Mouse (Mus musculus) CH12.LX (cell line): ENCODE measurements around the gene Gm49388.

ENCODE experiments used
- CTCF ChIP-seq, 2 experiments: IDR thresholded peaks in 1 of 2; conservative IDR thresholded peaks in 1 of 2; 2 replicates each; pipeline ENCODE4 v1.5.1; 2011 to 2012; ENCODE audit warnings: low read depth in 2 of 2, low read length in 2 of 2, improper control_type of control experiment in 1 of 2, inconsistent platforms in 1 of 2, mild to moderate bottlenecking in 1 of 2, moderate library complexity in 1 of 2
- EP300 ChIP-seq: IDR thresholded peaks from 2 replicates; pipeline ENCODE4 v1.6.1; 2011; ENCODE audit warnings: low read length, improper control_type of control experiment
- HCFC1 ChIP-seq: IDR thresholded peaks from 2 replicates; pipeline ENCODE4 v1.6.1; 2012; ENCODE audit warnings: low read depth, mild to moderate bottlenecking, inconsistent platforms, low read length, improper control_type of control experiment
- MAFK ChIP-seq: IDR thresholded peaks from 2 replicates; pipeline ENCODE4 v1.6.1; 2011; ENCODE audit warnings: low read length, improper control_type of control experiment; ENCODE audit not compliant: insufficient replicate concordance
- MAX ChIP-seq: IDR thresholded peaks from 2 replicates; pipeline ENCODE4 v1.6.1; 2011; ENCODE audit warnings: low read length, improper control_type of control experiment
- MAZ ChIP-seq: IDR thresholded peaks from 2 replicates; pipeline ENCODE4 v1.6.1; 2012; ENCODE audit warnings: low read depth, mild to moderate bottlenecking, inconsistent platforms, low read length, improper control_type of control experiment, moderate library complexity
- MXI1 ChIP-seq: IDR thresholded peaks from 2 replicates; pipeline ENCODE4 v1.6.1; 2011; ENCODE audit warnings: mild to moderate bottlenecking, low read depth, low read length, improper control_type of control experiment
- POLR2A ChIP-seq: IDR thresholded peaks from 2 replicates; pipeline ENCODE4 v1.6.1; 2011; ENCODE audit warnings: low read depth, mild to moderate bottlenecking, improper control_type of control experiment, low read length
- RCOR1 ChIP-seq: conservative IDR thresholded peaks from 2 replicates; pipeline ENCODE4 v1.6.1; 2012; ENCODE audit warnings: low read depth, mild to moderate bottlenecking, inconsistent platforms, low read length, improper control_type of control experiment
- SMC3 ChIP-seq: IDR thresholded peaks from 2 replicates; pipeline ENCODE4 v1.6.1; 2011; ENCODE audit warnings: low read depth, low read length, improper control_type of control experiment
- TBP ChIP-seq: conservative IDR thresholded peaks from 2 replicates; pipeline ENCODE4 v1.6.1; 2011; ENCODE audit warnings: low read depth, low read length, improper control_type of control experiment
- TCF12 ChIP-seq: IDR thresholded peaks from 2 replicates; pipeline ENCODE4 v1.6.1; 2014; ENCODE audit warnings: low read depth, mild to moderate bottlenecking, inconsistent platforms, low read length, improper control_type of control experiment
- USF1 ChIP-seq: IDR thresholded peaks from 2 replicates; pipeline ENCODE4 v1.6.1; 2014; ENCODE audit warnings: low read depth, mild to moderate bottlenecking, inconsistent platforms, low read length, improper control_type of control experiment
- ZNF384 ChIP-seq: IDR thresholded peaks from 2 replicates; pipeline ENCODE4 v1.6.1; 2012; ENCODE audit warnings: low read depth, low read length, improper control_type of control experiment, inconsistent platforms

DNA sequence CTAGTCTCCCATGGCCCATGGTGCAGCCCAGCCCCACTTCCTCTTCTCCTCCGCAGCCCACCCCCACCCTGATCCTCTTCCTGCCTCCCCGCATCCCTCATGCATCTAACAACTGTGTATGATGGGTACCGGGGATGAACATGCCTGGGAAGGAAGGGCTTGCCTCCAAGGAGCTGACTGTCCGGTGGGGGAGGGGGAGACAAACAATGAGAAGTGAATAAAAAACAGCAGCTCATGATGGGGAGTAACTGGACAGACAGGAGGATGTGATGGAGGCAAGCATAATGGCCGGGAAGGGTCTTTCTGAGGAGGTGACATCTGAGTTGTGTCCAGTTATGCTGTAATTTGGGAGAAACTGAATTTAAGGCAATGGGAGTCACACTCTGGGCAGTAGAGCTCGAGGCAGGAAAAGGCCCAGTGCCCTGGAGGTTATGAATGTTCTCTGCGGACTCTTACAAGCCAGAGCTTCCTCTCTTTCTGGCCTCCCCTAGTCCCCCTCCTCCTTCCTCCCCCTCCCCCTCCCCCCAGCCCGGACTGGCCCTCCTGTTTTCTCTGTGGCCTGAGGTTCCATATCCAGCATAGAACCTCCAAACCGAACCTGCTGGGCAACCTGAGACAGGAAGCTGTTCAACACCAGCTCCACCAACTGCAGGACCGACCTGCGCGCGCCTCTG is 35.6 kb downstream of the Gm49388 start:
- TF ChIP-seq CTCF (conservative IDR thresholded peaks at IDR 0.05 in 1 of 2, IDR thresholded peaks at IDR 0.05 in 1 of 2; ENCODE audit: low read depth in 2 of 2, low read length in 2 of 2) (no peak), RCOR1 (no peak), EP300 (no peak), MAX (no peak), POLR2A (no peak), ZNF384 (no peak), MAFK (no peak), HCFC1 (no peak), TCF12 (no peak), USF1 (no peak), SMC3 (no peak), MAZ (no peak), TBP (no peak), MXI1 (no peak)
